Mouse (Mus musculus): ENCODE results near the gene Olfr1036. TPM values are rescaled to one million over a fixed set of nuclear protein-coding genes. Genes with fewer than 3 reads are reported as not detected.
"Not testable (repeated sequence)": the region's sequence is repeated elsewhere in the genome, so short reads cannot be mapped to it uniquely, and the experiment has no call there.

Gene Olfr1036
- polyA plus RNA-seq (2015; fragmentation: Nextera tagmentation; extraction: Ambion mirVana), result not detected in 2 replicates

DNA sequence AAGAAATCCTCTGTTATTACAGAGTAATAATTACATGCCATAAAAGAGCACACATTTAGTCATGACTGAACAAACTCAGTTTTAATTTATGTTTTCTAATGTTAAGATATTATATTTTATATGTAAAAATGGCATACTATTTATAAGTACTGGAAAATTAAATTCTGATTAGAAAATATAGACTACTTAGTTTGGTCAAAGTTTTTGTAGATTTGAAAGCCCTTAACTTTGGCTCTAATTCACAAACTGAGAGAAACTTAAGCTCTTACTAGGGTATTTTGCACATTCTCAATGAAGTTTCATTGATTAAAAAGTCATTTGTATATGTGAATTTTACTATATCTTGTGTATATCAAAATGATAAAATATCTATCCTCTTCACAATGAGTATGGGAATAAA, at the start of gene Olfr1036:
TSS of gene Olfr1036 (plus strand) at position 301 of the 400 bp plus-strand sequence.
- not testable (repeated sequence) for H3K4me3 ChIP-seq (replicated peaks); H3K27ac ChIP-seq; H3K4me2 ChIP-seq; H3K9me3 ChIP-seq (replicated peaks); H3K9ac ChIP-seq; ATAC-seq (ENCODE audit: low read depth); H3K27me3 ChIP-seq; H3K4me1 ChIP-seq (replicated peaks); H3K36me3 ChIP-seq; DNase-seq

DNA sequence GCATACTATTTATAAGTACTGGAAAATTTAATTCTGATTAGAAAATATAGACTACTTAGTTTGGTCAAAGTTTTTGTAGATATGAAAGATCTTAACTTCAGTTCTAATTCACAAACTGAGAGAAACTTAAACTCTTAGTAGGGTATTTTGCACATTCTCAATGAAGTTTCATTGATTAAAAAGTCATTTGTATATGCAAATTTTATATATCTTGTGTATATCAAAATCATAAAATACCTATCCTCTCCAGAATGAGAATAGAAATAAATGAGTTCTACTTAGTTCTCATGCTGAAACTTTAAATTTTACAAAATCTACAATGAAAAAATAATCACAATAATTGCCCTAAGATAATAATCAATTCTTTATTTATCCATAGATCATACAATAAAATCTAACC, 28.2 kb upstream of the Olfr1036 start, which contains the start of gene Olfr1034:
TSS of gene Olfr1034 (plus strand) at position 301 of the 400 bp plus-strand sequence.
- Histone ChIP-seq H3K4me3 (replicated peaks) (no peak within 1 kb of the TSS), H3K27me3 (no peaks in the 10 kb centered on the region), H3K4me2 (no peak within 1 kb of the TSS), H3K36me3 (no peaks in the 10 kb centered on the region), H3K9ac (no peak within 1 kb of the TSS), H3K9me3 (replicated peaks) (no peaks in the 10 kb centered on the region), H3K27ac (no peak within 1 kb of the TSS), H3K4me1 (replicated peaks) (no peaks in the 10 kb centered on the region)
- DNase-seq (no peak), ATAC-seq (ENCODE audit: low read depth) (no peak)

DNA sequence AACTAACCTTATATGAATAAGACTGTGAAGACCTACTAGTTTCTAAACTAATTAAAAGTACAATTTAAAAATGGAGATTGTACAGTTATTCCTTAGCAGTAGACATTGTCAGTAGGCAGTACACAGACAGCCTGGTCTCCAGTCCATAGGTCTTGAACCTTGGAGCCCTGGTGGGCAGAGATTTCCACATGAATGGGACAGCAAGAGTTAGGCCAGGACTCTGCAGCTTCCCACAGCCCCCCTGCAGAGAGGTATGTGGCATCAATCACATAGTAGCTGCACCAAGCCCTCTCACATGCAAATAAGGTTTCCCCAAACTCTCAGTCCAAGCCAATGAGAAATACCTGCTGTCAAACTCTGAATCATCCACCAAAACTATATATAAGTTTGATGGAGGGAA, 23.0 kb upstream of the Olfr1036 start:
- not testable (repeated sequence) for H3K4me2 ChIP-seq; ATAC-seq (ENCODE audit: low read depth); H3K4me1 ChIP-seq (replicated peaks); H3K27ac ChIP-seq; H3K4me3 ChIP-seq (replicated peaks); H3K9me3 ChIP-seq (replicated peaks); H3K27me3 ChIP-seq; H3K9ac ChIP-seq; H3K36me3 ChIP-seq; DNase-seq

DNA sequence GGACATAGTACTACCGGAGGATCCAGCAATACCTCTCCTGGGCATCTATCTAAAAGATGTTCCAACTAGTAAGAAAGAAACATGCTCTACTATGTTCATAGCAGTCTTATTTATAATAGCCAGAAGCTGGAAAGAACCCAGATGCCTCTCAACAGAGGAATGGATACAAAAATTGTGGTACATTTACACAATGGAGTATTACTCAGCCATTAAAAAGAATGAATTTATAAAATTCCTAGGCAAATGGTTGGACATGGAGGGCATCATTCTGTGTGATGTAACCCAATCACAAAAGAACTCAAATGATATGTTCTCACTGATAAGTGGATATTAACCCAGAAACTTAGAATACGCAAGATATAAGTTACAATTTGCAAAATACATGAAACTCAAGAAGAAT, 10.0 kb upstream of the Olfr1036 start:
- H3K27me3 ChIP-seq; H3K9ac ChIP-seq; H3K27ac ChIP-seq; H3K4me2 ChIP-seq; H3K9me3 ChIP-seq (replicated peaks); H3K36me3 ChIP-seq; DNase-seq; H3K4me3 ChIP-seq (replicated peaks); ATAC-seq (ENCODE audit: low read depth); H3K4me1 ChIP-seq (replicated peaks): not testable (repeated sequence)
- 74% methylated on average over 2 of the region's 2 CpGs for WGBS (ENCODE audit: insufficient replicate concordance)

DNA sequence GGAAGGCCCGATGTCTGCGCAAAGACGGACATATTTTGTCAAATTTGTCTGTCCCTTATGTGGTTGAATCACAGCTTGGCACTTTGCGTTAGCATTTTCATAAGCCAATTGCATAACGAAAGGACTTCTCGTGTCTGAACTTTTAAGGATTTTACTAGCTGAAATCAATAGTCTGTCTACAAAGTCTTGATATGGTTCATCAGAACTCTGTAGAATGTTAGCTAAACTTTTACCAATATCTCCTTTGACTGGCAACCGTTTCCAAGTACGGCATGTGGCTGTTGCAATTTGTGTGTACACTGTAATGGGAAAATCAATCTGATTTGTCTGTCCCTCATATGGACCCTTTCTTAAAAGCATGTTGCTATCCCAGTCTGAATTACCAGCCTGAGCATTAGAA, 3.6 kb upstream of the Olfr1036 start:
- ATAC-seq (ENCODE audit: low read depth), result no peak
- Histone ChIP-seq H3K4me3 (replicated peaks) (no peak overlapping the region), H3K4me1 (replicated peaks) (no peaks in the 10 kb centered on the region), H3K9ac (no peak overlapping the region), H3K27ac (no peak overlapping the region), H3K36me3 (no peaks in the 10 kb centered on the region), H3K27me3 (no peaks in the 10 kb centered on the region), H3K4me2 (no peak overlapping the region), H3K9me3 (replicated peaks) (no peaks in the 10 kb centered on the region)
- 78% methylated on average over 8 of the region's 8 CpGs for WGBS (ENCODE audit: insufficient replicate concordance)
- DNase-seq, result no peak

DNA sequence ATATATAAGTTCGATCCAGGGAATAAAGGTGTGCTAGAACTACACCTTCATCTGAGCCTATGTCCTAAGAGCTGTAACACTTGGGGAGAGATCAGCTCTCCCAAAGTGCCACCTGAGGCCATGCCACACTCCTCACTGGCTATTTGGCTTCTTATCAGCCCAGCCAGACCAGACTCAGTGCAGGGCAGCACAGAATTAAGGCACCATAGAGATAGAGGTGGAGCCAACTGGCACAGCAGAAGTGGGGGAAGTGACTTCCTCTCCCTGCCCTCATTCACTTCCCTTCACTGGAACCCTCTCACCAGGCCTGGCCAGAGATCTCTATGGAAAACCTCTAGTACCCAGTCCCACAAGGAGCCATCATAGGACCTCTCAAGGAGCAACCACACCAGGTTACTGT, 6.7 kb downstream of the Olfr1036 start:
- not testable (repeated sequence) for H3K27me3 ChIP-seq; H3K9me3 ChIP-seq (replicated peaks); H3K4me1 ChIP-seq (replicated peaks); DNase-seq; ATAC-seq (ENCODE audit: low read depth); H3K27ac ChIP-seq; H3K9ac ChIP-seq; H3K36me3 ChIP-seq; H3K4me3 ChIP-seq (replicated peaks); H3K4me2 ChIP-seq
- 58% methylated on average over 1 of the region's 1 CpGs for WGBS (ENCODE audit: insufficient replicate concordance)

DNA sequence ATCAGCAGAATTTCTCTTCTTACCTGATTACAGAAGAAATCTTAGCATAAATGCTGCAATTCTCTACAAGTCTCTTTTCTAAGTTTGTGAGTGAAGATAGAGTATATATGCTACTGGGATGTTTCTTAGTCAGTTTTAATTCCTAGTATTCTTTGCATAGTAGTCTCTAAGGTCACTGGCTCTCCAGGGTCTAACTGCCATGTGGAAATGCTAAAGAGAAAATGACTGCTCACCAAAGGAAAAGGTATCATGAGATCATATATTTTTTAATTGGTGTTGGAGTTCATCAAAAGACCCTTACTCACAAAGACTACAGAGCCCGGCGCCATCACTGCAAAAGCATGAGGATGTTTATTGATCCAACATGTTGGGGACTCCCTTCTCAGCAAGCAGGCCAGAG, 13.5 kb downstream of the Olfr1036 start, which contains the start of gene Olfr1037:
TSS of gene Olfr1037 (minus strand) at position 101 of the 400 bp plus-strand sequence.
- Histone ChIP-seq H3K9ac (no peak within 1 kb of the TSS), H3K27me3 (no peaks in the 10 kb centered on the region), H3K9me3 (replicated peaks) (no peaks in the 10 kb centered on the region), H3K27ac (no peak within 1 kb of the TSS), H3K4me3 (replicated peaks) (no peak within 1 kb of the TSS), H3K4me1 (replicated peaks) (no peaks in the 10 kb centered on the region), H3K36me3 (no peaks in the 10 kb centered on the region), H3K4me2 (no peak within 1 kb of the TSS)
- WGBS (ENCODE audit: insufficient replicate concordance), result 75% methylated on average over 2 of the region's 2 CpGs
- ATAC-seq (ENCODE audit: low read depth) (no peak), DNase-seq (no peak)

Other genes starting within 250 kb of the Olfr1036 start
- not detected in 2 replicates for gene Olfr1019, start 228.5 kb upstream of the Olfr1036 start, polyA plus RNA-seq (2015; fragmentation: Nextera tagmentation; extraction: Ambion mirVana)
- not detected in 2 replicates for gene Olfr1020, start 227.0 kb upstream of the Olfr1036 start, polyA plus RNA-seq (2015; fragmentation: Nextera tagmentation; extraction: Ambion mirVana)
- not detected in 2 replicates for gene Olfr1022, start 205.4 kb upstream of the Olfr1036 start, polyA plus RNA-seq (2015; fragmentation: Nextera tagmentation; extraction: Ambion mirVana)
- gene Olfr1023, start 188.4 kb upstream of the Olfr1036 start, polyA plus RNA-seq (2015; fragmentation: Nextera tagmentation; extraction: Ambion mirVana), result not detected in 2 replicates
- not detected in 2 replicates for gene Olfr1024, start 168.9 kb upstream of the Olfr1036 start, polyA plus RNA-seq (2015; fragmentation: Nextera tagmentation; extraction: Ambion mirVana)
- not detected in 2 replicates for gene Olfr1025-ps1, start 158.8 kb upstream of the Olfr1036 start, polyA plus RNA-seq (2015; fragmentation: Nextera tagmentation; extraction: Ambion mirVana)
- not detected in 2 replicates for gene Olfr1026, start 152.4 kb upstream of the Olfr1036 start, polyA plus RNA-seq (2015; fragmentation: Nextera tagmentation; extraction: Ambion mirVana)
- gene Olfr1028, start 123.6 kb upstream of the Olfr1036 start, polyA plus RNA-seq (2015; fragmentation: Nextera tagmentation; extraction: Ambion mirVana), result not detected in 2 replicates
- not detected in 2 replicates for gene Olfr1029, start 100.1 kb upstream of the Olfr1036 start, polyA plus RNA-seq (2015; fragmentation: Nextera tagmentation; extraction: Ambion mirVana)
- gene Olfr1030, start 94.7 kb upstream of the Olfr1036 start, polyA plus RNA-seq (2015; fragmentation: Nextera tagmentation; extraction: Ambion mirVana), result not detected in 2 replicates
- not detected in 2 replicates for gene Olfr1031, start 83.7 kb upstream of the Olfr1036 start, polyA plus RNA-seq (2015; fragmentation: Nextera tagmentation; extraction: Ambion mirVana)
- not detected in 2 replicates for gene Olfr1032, start 68.5 kb upstream of the Olfr1036 start, polyA plus RNA-seq (2015; fragmentation: Nextera tagmentation; extraction: Ambion mirVana)
- 0.16 and 0.41 TPM in 2 replicates for gene Olfr1033, start 53.4 kb upstream of the Olfr1036 start, polyA plus RNA-seq (2015; fragmentation: Nextera tagmentation; extraction: Ambion mirVana)
- gene Olfr1034, start 28.1 kb upstream of the Olfr1036 start, polyA plus RNA-seq (2015; fragmentation: Nextera tagmentation; extraction: Ambion mirVana), result not detected in 2 replicates
- not detected in 2 replicates for gene Olfr1037, start 13.4 kb downstream of the Olfr1036 start, polyA plus RNA-seq (2015; fragmentation: Nextera tagmentation; extraction: Ambion mirVana)
- not detected in 2 replicates for gene Olfr1039, start 61.9 kb downstream of the Olfr1036 start, polyA plus RNA-seq (2015; fragmentation: Nextera tagmentation; extraction: Ambion mirVana)
- not detected in 2 replicates for gene Olfr1040, start 72.7 kb downstream of the Olfr1036 start, polyA plus RNA-seq (2015; fragmentation: Nextera tagmentation; extraction: Ambion mirVana)
- not detected in 2 replicates for gene Olfr1042, start 87.8 kb downstream of the Olfr1036 start, polyA plus RNA-seq (2015; fragmentation: Nextera tagmentation; extraction: Ambion mirVana)
- not detected in 2 replicates for gene Olfr1043, start 93.5 kb downstream of the Olfr1036 start, polyA plus RNA-seq (2015; fragmentation: Nextera tagmentation; extraction: Ambion mirVana)
- not detected in 2 replicates for gene Olfr1044, start 103.8 kb downstream of the Olfr1036 start, polyA plus RNA-seq (2015; fragmentation: Nextera tagmentation; extraction: Ambion mirVana)
- gene Olfr52, start 111.7 kb downstream of the Olfr1036 start, polyA plus RNA-seq (2015; fragmentation: Nextera tagmentation; extraction: Ambion mirVana), result not detected in 2 replicates
- not detected in 2 replicates for gene Olfr1045, start 129.0 kb downstream of the Olfr1036 start, polyA plus RNA-seq (2015; fragmentation: Nextera tagmentation; extraction: Ambion mirVana)
- not detected in 2 replicates for gene Olfr1046, start 145.3 kb downstream of the Olfr1036 start, polyA plus RNA-seq (2015; fragmentation: Nextera tagmentation; extraction: Ambion mirVana)
- not detected in 2 replicates for gene Olfr1047, start 157.4 kb downstream of the Olfr1036 start, polyA plus RNA-seq (2015; fragmentation: Nextera tagmentation; extraction: Ambion mirVana)
- not detected in 2 replicates for gene Olfr1048, start 166.3 kb downstream of the Olfr1036 start, polyA plus RNA-seq (2015; fragmentation: Nextera tagmentation; extraction: Ambion mirVana)
- not detected in 2 replicates for gene Olfr1049, start 184.3 kb downstream of the Olfr1036 start, polyA plus RNA-seq (2015; fragmentation: Nextera tagmentation; extraction: Ambion mirVana)
- not detected in 2 replicates for gene Olfr1051, start 205.1 kb downstream of the Olfr1036 start, polyA plus RNA-seq (2015; fragmentation: Nextera tagmentation; extraction: Ambion mirVana)
- gene Olfr1052, start 218.5 kb downstream of the Olfr1036 start, polyA plus RNA-seq (2015; fragmentation: Nextera tagmentation; extraction: Ambion mirVana), result not detected in 2 replicates
- not detected in 2 replicates for gene Olfr1053, start 241.3 kb downstream of the Olfr1036 start, polyA plus RNA-seq (2015; fragmentation: Nextera tagmentation; extraction: Ambion mirVana)